Mouse (Mus musculus): ENCODE measurements around the gene Tlr6. TPM values are rescaled to one million over a fixed set of nuclear protein-coding genes. Genes with fewer than 3 reads are reported as not detected.

The Tlr6 gene
- polyA plus RNA-seq, 1 experiment from 2014 or later, result 1.1 TPM

GRCm38 (mm10) chr5:64977128-64977527 is 17.2 kb upstream of the Tlr6 start:
- Histone ChIP-seq H3K4me3 (ENCODE audit: low read length) (no peak overlapping the region), H3K4me2 (ENCODE audit: low read depth, low read length) (no peak overlapping the region), H3K4me1 (ENCODE audit: control insufficient read depth, insufficient read depth, low read length) (peaks cover 3% of the 10 kb centered on the region; the same call in 1 of the 2 replicates), H3K27me3 (replicated peaks; ENCODE audit: control insufficient read depth, insufficient read depth, low read length) (no peaks in the 10 kb centered on the region), H3K9ac (ENCODE audit: low read depth, low read length) (no peak overlapping the region), H3K36me3 (ENCODE audit: control insufficient read depth, insufficient read depth, low read length) (peaks cover 3% of the 10 kb centered on the region; the same call in 1 of the 2 replicates), H3K9me3 (ENCODE audit: control insufficient read depth, low read length) (no peaks in the 10 kb centered on the region), H3K27ac (ENCODE audit: low read length) (no peak overlapping the region)
- no peak for ATAC-seq
- 79% methylated on average over 8 of the region's 8 CpGs for WGBS

GRCm38 (mm10) chr5:64975121-64975520 is 15.2 kb upstream of the Tlr6 start:
- Histone ChIP-seq H3K4me3 (ENCODE audit: low read length) (no peak overlapping the region), H3K36me3 (ENCODE audit: control insufficient read depth, insufficient read depth, low read length) (no peaks in the 10 kb centered on the region), H3K9ac (ENCODE audit: low read depth, low read length) (no peak overlapping the region), H3K4me2 (ENCODE audit: low read depth, low read length) (no peak overlapping the region), H3K27me3 (replicated peaks; ENCODE audit: control insufficient read depth, insufficient read depth, low read length) (no peaks in the 10 kb centered on the region), H3K27ac (ENCODE audit: low read length) (no peak overlapping the region), H3K9me3 (ENCODE audit: control insufficient read depth, low read length) (no peaks in the 10 kb centered on the region), H3K4me1 (ENCODE audit: control insufficient read depth, insufficient read depth, low read length) (peaks cover 11% of the 10 kb centered on the region; the same call in 1 of the 2 replicates)
- 0 out of 2 replicates have a peak, but pooled peaks have one; percentile 18 for ATAC-seq
- WGBS, result 64% methylated on average over 5 of the region's 5 CpGs

- no peaks in the 10 kb centered on the region for H3K27me3 ChIP-seq (replicated peaks; ENCODE audit: control insufficient read depth, insufficient read depth, low read length)
- no peaks in the 10 kb centered on the region for H3K36me3 ChIP-seq (ENCODE audit: control insufficient read depth, insufficient read depth, low read length)
- H3K4me2 ChIP-seq (ENCODE audit: low read depth, low read length), result peak within 1 kb of the TSS; percentile 85
- H3K4me1 ChIP-seq (ENCODE audit: control insufficient read depth, insufficient read depth, low read length), result 0 out of 2 replicates have a peak, but pooled peaks cover 11% of the 10 kb centered on the region
- H3K27ac ChIP-seq (ENCODE audit: low read length), result peak within 1 kb of the TSS; percentile 80
- peak; percentile 96 for ATAC-seq
- peak within 1 kb of the TSS; percentile 79 for H3K4me3 ChIP-seq (ENCODE audit: low read length)
- WGBS, result under 1% methylated on average over 66 of the region's 68 CpGs
- no peaks in the 10 kb centered on the region for H3K9me3 ChIP-seq (ENCODE audit: control insufficient read depth, low read length)
- H3K9ac ChIP-seq (ENCODE audit: low read depth, low read length), result peak within 1 kb of the TSS; percentile 88
Observed at GRCm38 (mm10) chr5:64969861-64970771, 10.2 kb upstream of the Tlr6 start, which contains the start of gene Fam114a1. Gene Fam114a1 (plus strand): TSS chr5:64970071.

GRCm38 (mm10) chr5:64968961-64969860 is 9.3 kb upstream of the Tlr6 start:
- Histone ChIP-seq H3K36me3 (ENCODE audit: control insufficient read depth, insufficient read depth, low read length) (no peaks in the 10 kb centered on the region), H3K9me3 (ENCODE audit: control insufficient read depth, low read length) (no peaks in the 10 kb centered on the region), H3K27ac (ENCODE audit: low read length) (peak overlapping the region; percentile 80), H3K4me1 (ENCODE audit: control insufficient read depth, insufficient read depth, low read length) (0 out of 2 replicates have a peak, but pooled peaks cover 11% of the 10 kb centered on the region), H3K27me3 (replicated peaks; ENCODE audit: control insufficient read depth, insufficient read depth, low read length) (no peaks in the 10 kb centered on the region), H3K9ac (ENCODE audit: low read depth, low read length) (peak overlapping the region; percentile 88), H3K4me3 (ENCODE audit: low read length) (peak overlapping the region; percentile 79), H3K4me2 (ENCODE audit: low read depth, low read length) (peak overlapping the region; percentile 85)
- WGBS, result 5% methylated on average over 14 of the region's 14 CpGs
- peak; percentile 74 for ATAC-seq

- Histone ChIP-seq H3K27ac (ENCODE audit: low read length) (no peak overlapping the region), H3K27me3 (replicated peaks; ENCODE audit: control insufficient read depth, insufficient read depth, low read length) (no peaks in the 10 kb centered on the region), H3K9me3 (ENCODE audit: control insufficient read depth, low read length) (no peaks in the 10 kb centered on the region), H3K36me3 (ENCODE audit: control insufficient read depth, insufficient read depth, low read length) (no peaks in the 10 kb centered on the region), H3K9ac (ENCODE audit: low read depth, low read length) (no peak overlapping the region), H3K4me2 (ENCODE audit: low read depth, low read length) (no peak overlapping the region), H3K4me1 (ENCODE audit: control insufficient read depth, insufficient read depth, low read length) (no peaks in the 10 kb centered on the region), H3K4me3 (ENCODE audit: low read length) (no peak overlapping the region)
- no peak for ATAC-seq
- 92% methylated on average over 3 of the region's 3 CpGs for WGBS
Observed at GRCm38 (mm10) chr5:64963735-64964134, 3.8 kb upstream of the Tlr6 start.

GRCm38 (mm10) chr5:64963271-64963670 is 3.4 kb upstream of the Tlr6 start:
- H3K27ac ChIP-seq (ENCODE audit: low read length), result no peak overlapping the region
- no peaks in the 10 kb centered on the region for H3K4me1 ChIP-seq (ENCODE audit: control insufficient read depth, insufficient read depth, low read length)
- no peaks in the 10 kb centered on the region for H3K27me3 ChIP-seq (replicated peaks; ENCODE audit: control insufficient read depth, insufficient read depth, low read length)
- no peak overlapping the region for H3K4me3 ChIP-seq (ENCODE audit: low read length)
- H3K36me3 ChIP-seq (ENCODE audit: control insufficient read depth, insufficient read depth, low read length), result no peaks in the 10 kb centered on the region
- no peak overlapping the region for H3K9ac ChIP-seq (ENCODE audit: low read depth, low read length)
- 78% methylated on average over 5 of the region's 5 CpGs for WGBS
- no peak for ATAC-seq
- H3K4me2 ChIP-seq (ENCODE audit: low read depth, low read length), result no peak overlapping the region
- H3K9me3 ChIP-seq (ENCODE audit: control insufficient read depth, low read length), result no peaks in the 10 kb centered on the region

GRCm38 (mm10) chr5:64960857-64961391 is 1.0 kb upstream of the Tlr6 start:
- Histone ChIP-seq H3K36me3 (ENCODE audit: control insufficient read depth, insufficient read depth, low read length) (no peaks in the 10 kb centered on the region), H3K9me3 (ENCODE audit: control insufficient read depth, low read length) (no peaks in the 10 kb centered on the region), H3K9ac (ENCODE audit: low read depth, low read length) (no peak overlapping the region), H3K4me3 (ENCODE audit: low read length) (no peak overlapping the region), H3K27me3 (replicated peaks; ENCODE audit: control insufficient read depth, insufficient read depth, low read length) (no peaks in the 10 kb centered on the region), H3K4me2 (ENCODE audit: low read depth, low read length) (no peak overlapping the region), H3K4me1 (ENCODE audit: control insufficient read depth, insufficient read depth, low read length) (no peaks in the 10 kb centered on the region), H3K27ac (ENCODE audit: low read length) (no peak overlapping the region)
- 89% methylated on average over 13 of the region's 13 CpGs for WGBS
- no peak for ATAC-seq

- no peaks in the 10 kb centered on the region for H3K4me1 ChIP-seq (ENCODE audit: control insufficient read depth, insufficient read depth, low read length)
- no peak overlapping the region for H3K4me2 ChIP-seq (ENCODE audit: low read depth, low read length)
- no peak overlapping the region for H3K27ac ChIP-seq (ENCODE audit: low read length)
- ATAC-seq, result no peak
- no peaks in the 10 kb centered on the region for H3K36me3 ChIP-seq (ENCODE audit: control insufficient read depth, insufficient read depth, low read length)
- no peak overlapping the region for H3K9ac ChIP-seq (ENCODE audit: low read depth, low read length)
- no peak overlapping the region for H3K4me3 ChIP-seq (ENCODE audit: low read length)
- H3K27me3 ChIP-seq (replicated peaks; ENCODE audit: control insufficient read depth, insufficient read depth, low read length), result no peaks in the 10 kb centered on the region
- no peaks in the 10 kb centered on the region for H3K9me3 ChIP-seq (ENCODE audit: control insufficient read depth, low read length)
- 76% methylated on average over 22 of the region's 22 CpGs for WGBS
Observed at GRCm38 (mm10) chr5:64958991-64959842, 680 bp downstream of the Tlr6 start.

Measured in intestine, embryonic 16.5 days (tissue).